Mouse (Mus musculus) bone marrow, adult 2 months (tissue): ENCODE data around the gene Dnaaf2. TPM values are rescaled to one million over a fixed set of nuclear protein-coding genes. Genes with fewer than 3 reads are reported as not detected.

Experiments
- H3K27ac ChIP-seq: fragments of 200-500 bp; 2 replicates; pipeline ENCODE4 v1.5.1; 2012; ENCODE audit warnings: low read depth, mild to moderate bottlenecking, control low read depth, inconsistent platforms, low read length; ENCODE audit not compliant: control insufficient read depth, poor library complexity, insufficient read depth
- H3K4me1 ChIP-seq: fragments of 200-500 bp; 2 replicates; pipeline ENCODE4 v1.6.1; 2011; ENCODE audit warnings: low read length; ENCODE audit not compliant: control insufficient read depth, insufficient read depth
- H3K4me3 ChIP-seq: fragments of 200-500 bp; replicated peaks from 2 replicates; pipeline ENCODE3; 2011; ENCODE audit warnings: mild to moderate bottlenecking, low read depth, low read length, control low read depth; ENCODE audit not compliant: control insufficient read depth
- CTCF ChIP-seq: fragments of 200-500 bp; IDR thresholded peaks from 2 replicates; pipeline ENCODE4 v1.5.1; 2011; ENCODE audit warnings: low read length, control low read depth; ENCODE audit not compliant: control insufficient read depth, insufficient read depth
- POLR2A ChIP-seq: fragments of 200-500 bp; IDR thresholded peaks from 2 replicates; pipeline ENCODE4 v1.6.1; 2011; ENCODE audit warnings: low read depth, mild to moderate bottlenecking, control low read depth, low read length, borderline replicate concordance; ENCODE audit not compliant: control insufficient read depth
- WGBS: fragments of 180-500 bp; shearing (Covaris S2); methylation state at CpG from one replicate; pipeline ENCODE4 v1.1.7; 2018; 5-methylcytosine and 5-hydroxymethylcytosine counted together
- polyA plus RNA-seq: library from polyadenylated mRNA; stranded (reverse); fragments of >200 nt; gene quantifications from 2 replicates; pipeline ENCODE4 v1.2.4, GENCODE M21; 2011; ENCODE audit warnings: low replicate concordance; ENCODE audit not compliant: missing spikeins, insufficient read depth, insufficient read length

The Dnaaf2 gene
- polyA plus RNA-seq, 1 experiment = 2.1 TPM

DNA sequence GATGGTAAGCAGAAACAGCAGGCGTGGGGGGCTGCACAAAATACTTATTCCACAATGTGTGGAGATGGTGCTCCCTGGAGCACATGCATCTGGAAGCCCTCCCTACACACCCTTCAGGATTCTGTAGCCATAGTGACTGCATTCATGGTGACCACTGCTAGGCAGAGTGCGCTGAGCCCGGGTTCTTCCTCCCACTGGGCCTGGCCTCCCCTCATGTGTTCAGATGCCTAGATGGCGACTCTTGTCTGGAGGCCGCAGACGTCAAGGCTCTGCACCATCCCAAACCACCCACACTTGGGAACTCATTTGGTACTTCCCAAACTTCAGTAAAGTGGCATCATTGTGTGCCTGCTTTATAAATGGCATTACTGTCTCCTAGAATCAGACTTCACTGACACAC lies 54.8 kb downstream of the Dnaaf2 start:
- WGBS = 87% methylated on average over 6 of the region's 6 CpGs
- Histone ChIP-seq H3K27ac (no peak overlapping the region), H3K4me3 (no peak overlapping the region), H3K4me1 (no peaks in the 10 kb centered on the region)
- TF ChIP-seq POLR2A (no peak), CTCF (no peak)

DNA sequence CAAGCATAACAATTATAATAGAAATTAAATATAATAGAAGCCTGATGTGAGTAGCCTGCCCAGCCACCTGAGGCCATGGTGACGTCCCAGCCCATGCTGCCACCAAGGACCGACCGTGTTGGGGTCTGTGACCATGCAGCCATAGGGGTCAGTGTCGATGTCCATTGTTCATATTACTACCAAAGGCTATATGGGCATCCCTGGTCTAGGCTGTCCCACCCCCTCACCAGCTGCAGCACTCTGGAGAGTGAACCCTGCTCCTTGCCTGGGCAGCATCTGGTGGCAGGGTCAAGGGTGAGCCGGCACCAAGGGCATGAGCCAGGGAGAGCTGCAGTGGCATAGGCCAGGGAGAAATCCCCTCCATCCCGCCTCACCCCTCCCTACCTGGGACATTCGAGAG lies 58.4 kb downstream of the Dnaaf2 start:
- Histone ChIP-seq H3K27ac (no peak overlapping the region), H3K4me1 (no peaks in the 10 kb centered on the region), H3K4me3 (no peak overlapping the region)
- WGBS = 84% methylated on average over 7 of the region's 7 CpGs
- no peak for TF ChIP-seq CTCF
- TF ChIP-seq POLR2A = no peak

- 81% methylated on average over 3 of the region's 3 CpGs for WGBS
- no peak overlapping the region for H3K4me3 ChIP-seq
- H3K27ac ChIP-seq = no peak overlapping the region
- no peak for TF ChIP-seq POLR2A
- no peak for TF ChIP-seq CTCF
- no peaks in the 10 kb centered on the region for H3K4me1 ChIP-seq
These were observed 59.0 kb downstream of the Dnaaf2 start for GRCm38 (mm10) chr12:69139201-69139600.

Other genes with a start within 250 kb of the Dnaaf2 start
- 1,025 and 1,436 TPM in 2 replicates for gene Rps29, start 39.2 kb downstream of the Dnaaf2 start, polyA plus RNA-seq
- 14.2 and 17.3 TPM in 2 replicates for gene Lrr1, start 29.6 kb downstream of the Dnaaf2 start, polyA plus RNA-seq
- 622 and 901 TPM in 2 replicates for gene Rpl36al, start 14.3 kb downstream of the Dnaaf2 start, polyA plus RNA-seq
- gene Mgat2, start 14.3 kb downstream of the Dnaaf2 start, polyA plus RNA-seq = 7.5 and 13.2 TPM in 2 replicates
- gene Gm49383, start 1.3 kb downstream of the Dnaaf2 start, polyA plus RNA-seq = 3.0 TPM in 1 of 2 replicates, not detected in the other
- gene Gm49384, start 5.8 kb upstream of the Dnaaf2 start, polyA plus RNA-seq = 22.6 and 26.6 TPM in 2 replicates
- 9.1 and 16.1 TPM in 2 replicates for gene Pole2, start 29.8 kb upstream of the Dnaaf2 start, polyA plus RNA-seq
- 1.9 TPM in 1 of 2 replicates, not detected in the other for gene Klhdc1, start 42.7 kb upstream of the Dnaaf2 start, polyA plus RNA-seq
- 26.7 and 27.7 TPM in 2 replicates for gene Klhdc2, start 98.3 kb upstream of the Dnaaf2 start, polyA plus RNA-seq
- 28.9 and 43.5 TPM in 2 replicates for gene Nemf, start 158.7 kb upstream of the Dnaaf2 start, polyA plus RNA-seq
- gene Arf6, start 173.7 kb upstream of the Dnaaf2 start, polyA plus RNA-seq = 48.1 and 48.4 TPM in 2 replicates
- not detected in 2 replicates for gene Gm9887, start 174.0 kb upstream of the Dnaaf2 start, polyA plus RNA-seq